Mouse (Mus musculus) liver, adult 2 months (tissue): Measurements from ENCODE around the gene Ccdc85b. TPM values are rescaled to one million over a fixed set of nuclear protein-coding genes. Genes with fewer than 3 reads are reported as not detected.

Experiments
- DNase-seq: peaks from one replicate; pipeline ENCODE4 v3.0.0-alpha.2; 2011; ENCODE audit warnings: low read depth, low spot score; ENCODE audit errors: extremely low read depth
- H3K27ac ChIP-seq: fragments of 200-500 bp; replicated peaks from 2 replicates; pipeline ENCODE4 v1.5.1; 2012; ENCODE audit warnings: low read depth, mild to moderate bottlenecking, control low read depth, inconsistent platforms, low read length; ENCODE audit not compliant: insufficient read depth
- H3K27me3 ChIP-seq: fragments of 200-500 bp; 2 replicates; pipeline ENCODE4 v1.6.1; 2012; ENCODE audit warnings: mild to moderate bottlenecking, moderate library complexity, low read length, inconsistent platforms; ENCODE audit not compliant: control insufficient read depth, insufficient read depth
- H3K36me3 ChIP-seq: fragments of 200-500 bp; 2 replicates; pipeline ENCODE4 v1.6.1; 2012; ENCODE audit warnings: low read length, inconsistent platforms; ENCODE audit not compliant: control insufficient read depth, insufficient read depth
- H3K4me1 ChIP-seq: fragments of 200-500 bp; 2 replicates; pipeline ENCODE4 v1.6.1; 2011; ENCODE audit warnings: low read length; ENCODE audit not compliant: control insufficient read depth, insufficient read depth
- H3K4me3 ChIP-seq: fragments of 200-500 bp; 2 replicates; pipeline ENCODE4 v1.5.1; 2011; ENCODE audit warnings: low read depth, mild to moderate bottlenecking, control low read depth, low read length, moderate library complexity; ENCODE audit not compliant: insufficient read depth
- H3K79me2 ChIP-seq: fragments of 200-500 bp; 2 replicates; pipeline ENCODE4 v1.6.1; 2012; ENCODE audit warnings: inconsistent platforms, mild to moderate bottlenecking, low read length, moderate library complexity; ENCODE audit not compliant: control insufficient read depth, insufficient read depth
- H3K9ac ChIP-seq: fragments of 200-500 bp; 2 replicates; pipeline ENCODE4 v1.6.1; 2012; ENCODE audit warnings: low read depth, mild to moderate bottlenecking, control low read depth, inconsistent platforms, low read length
- CTCF ChIP-seq: fragments of 200-500 bp; IDR thresholded peaks from 2 replicates; pipeline ENCODE4 v1.5.1; 2011; ENCODE audit warnings: low read depth, low read length, control low read depth
- POLR2A ChIP-seq: fragments of 200-500 bp; IDR thresholded peaks from 2 replicates; pipeline ENCODE4 v1.6.1; 2011; ENCODE audit warnings: low read length, control low read depth; ENCODE audit not compliant: insufficient read depth; ENCODE audit errors: extremely low read depth
- WGBS: fragments of 180-500 bp; shearing (Covaris S2); methylation state at CpG from one replicate; pipeline ENCODE4 v1.1.7; 2018; 5-methylcytosine and 5-hydroxymethylcytosine counted together
- polyA plus RNA-seq: library from polyadenylated mRNA; depleted of rRNA; stranded (reverse); fragments of >200 nt; gene quantifications from 2 replicates; pipeline ENCODE4 v1.2.3, GENCODE M21; 2012
- total RNA-seq: library from RNA; depleted of rRNA; stranded (reverse); fragments of >200 nt; gene quantifications from 2 replicates; pipeline ENCODE4 v1.2.3, GENCODE M21; 2014

Gene Ccdc85b
- total and polyA plus RNA-seq, 2 experiments, result 2.6 to 3.3 TPM

- TF ChIP-seq CTCF (no peak), POLR2A (no peak)
- 90% methylated on average over 8 of the region's 8 CpGs for WGBS
- Histone ChIP-seq H3K27me3 (no peaks in the 10 kb centered on the region), H3K36me3 (no peaks in the 10 kb centered on the region), H3K4me1 (peaks cover 7% of the 10 kb centered on the region; the same call in 1 of the 2 replicates), H3K9ac (no peak overlapping the region), H3K27ac (no peak overlapping the region), H3K79me2 (no peaks in the 10 kb centered on the region), H3K4me3 (no peak overlapping the region)
- DNase-seq, result no peak
Measured at GRCm38 (mm10) chr19:5485371-5485770, 27.7 kb upstream of the Ccdc85b start.

DNA sequence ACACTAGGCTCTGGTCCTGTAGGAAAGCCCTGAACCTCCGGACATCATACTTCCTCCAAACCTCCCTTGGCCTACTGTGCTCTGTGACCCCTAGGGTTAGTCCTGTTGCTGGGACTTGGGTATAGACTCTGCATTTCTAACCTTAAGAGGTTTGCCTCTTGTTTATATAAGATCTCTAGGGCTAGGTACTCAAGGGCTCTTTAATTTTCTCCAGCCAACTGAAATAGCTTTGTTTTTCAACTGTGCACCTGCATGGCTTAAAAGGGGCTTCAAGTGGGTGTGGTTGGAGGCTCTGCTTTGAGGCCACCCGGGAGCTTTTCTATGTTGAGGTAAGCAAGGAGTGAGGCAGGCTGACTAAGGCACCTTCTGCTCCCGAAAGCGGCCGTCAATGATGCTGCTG is 26.8 kb upstream of the Ccdc85b start:
- WGBS, result 91% methylated on average over 5 of the region's 5 CpGs
- Histone ChIP-seq H3K36me3 (no peaks in the 10 kb centered on the region), H3K4me3 (no peak overlapping the region), H3K27ac (no peak overlapping the region), H3K79me2 (no peaks in the 10 kb centered on the region), H3K27me3 (no peaks in the 10 kb centered on the region), H3K9ac (no peak overlapping the region), H3K4me1 (peaks cover 7% of the 10 kb centered on the region; the same call in 1 of the 2 replicates)
- TF ChIP-seq CTCF (no peak), POLR2A (no peak)
- no peak for DNase-seq

DNA sequence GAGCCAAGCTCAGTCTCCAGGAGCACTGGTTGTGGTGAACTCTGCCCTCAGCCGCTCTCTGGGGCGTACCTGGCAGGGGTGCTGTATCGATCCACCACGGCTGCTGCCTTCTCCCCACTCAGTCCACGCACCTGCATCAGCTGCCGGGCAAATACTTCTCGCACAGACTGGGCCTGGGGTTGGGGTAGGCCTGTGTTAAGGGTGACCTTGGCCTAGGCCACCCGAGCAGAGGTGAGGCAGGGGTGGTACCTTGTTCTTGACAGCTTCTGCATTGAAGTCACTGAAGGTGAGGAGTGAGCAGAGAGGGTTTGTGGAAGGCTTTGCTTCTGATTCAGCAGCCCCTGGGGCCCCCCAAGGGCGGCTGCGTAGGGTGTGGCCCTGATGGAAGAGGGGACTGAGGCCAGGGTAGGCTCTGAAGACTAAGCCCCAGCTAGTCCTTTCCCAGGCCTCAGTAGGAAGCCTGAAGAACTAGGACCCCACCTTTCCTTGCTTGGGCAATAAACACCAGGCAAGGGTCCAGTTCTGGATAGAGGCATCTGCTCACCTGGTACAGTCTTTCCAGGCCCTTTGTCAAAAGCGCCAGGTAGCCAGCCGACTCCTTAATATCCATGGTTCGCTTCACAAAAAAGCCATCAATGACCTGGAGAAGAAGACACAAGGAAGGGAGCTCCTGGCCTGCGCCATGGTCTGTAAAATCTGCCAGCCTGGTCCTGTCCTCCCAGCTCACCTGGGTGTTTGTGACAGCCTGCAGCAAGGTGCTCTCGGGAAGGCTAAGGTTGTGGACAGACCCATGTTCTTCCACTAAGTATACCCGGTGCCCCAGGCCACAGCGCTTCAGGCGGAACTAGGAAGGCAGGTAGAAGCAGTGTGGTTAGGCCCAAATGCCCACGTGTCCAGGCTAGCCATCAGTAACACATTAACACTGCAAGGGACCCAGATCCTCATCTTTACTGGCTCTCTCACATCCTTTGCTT is 26.0 kb upstream of the Ccdc85b start:
- peaks cover 5% of the 10 kb centered on the region; the same call in 1 of the 2 replicates for H3K4me1 ChIP-seq
- H3K4me3 ChIP-seq, result no peak overlapping the region
- H3K79me2 ChIP-seq, result no peaks in the 10 kb centered on the region
- H3K9ac ChIP-seq, result no peak overlapping the region
- no peaks in the 10 kb centered on the region for H3K27me3 ChIP-seq
- 89% methylated on average over 19 of the region's 19 CpGs for WGBS
- no peak for DNase-seq
- no peak overlapping the region for H3K27ac ChIP-seq
- no peaks in the 10 kb centered on the region for H3K36me3 ChIP-seq
- TF ChIP-seq POLR2A, result no peak
- no peak for TF ChIP-seq CTCF

DNA sequence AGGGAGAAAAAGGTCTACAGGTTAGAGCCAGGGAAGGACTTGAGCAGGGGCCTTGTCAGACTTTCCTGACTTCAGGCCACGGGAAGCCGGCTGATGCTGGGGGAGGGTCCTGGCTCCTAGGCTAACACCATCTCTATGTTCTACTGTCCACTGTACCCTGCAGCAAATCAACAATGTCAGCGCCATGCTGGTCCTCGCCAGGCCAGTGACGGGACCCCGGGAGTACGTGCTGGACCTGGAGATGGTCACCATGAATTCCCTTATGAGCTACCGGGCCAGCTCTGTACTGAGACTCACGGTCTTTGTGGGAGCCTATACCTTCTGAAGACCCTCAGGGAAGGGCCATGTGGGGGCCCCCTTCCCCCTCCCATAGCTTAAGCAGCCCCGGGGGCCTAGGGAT is 23.7 kb upstream of the Ccdc85b start:
- 93% methylated on average over 10 of the region's 10 CpGs for WGBS

GRCm38 (mm10) chr19:5480016-5480415 is 22.3 kb upstream of the Ccdc85b start:
- Histone ChIP-seq H3K4me1 (no peaks in the 10 kb centered on the region), H3K4me3 (no peak overlapping the region), H3K9ac (no peak overlapping the region), H3K27ac (no peak overlapping the region), H3K36me3 (no peaks in the 10 kb centered on the region), H3K79me2 (no peaks in the 10 kb centered on the region), H3K27me3 (no peaks in the 10 kb centered on the region; the same call in 1 of the 2 replicates)
- DNase-seq, result no peak
- WGBS, result 57% methylated on average over 10 of the region's 10 CpGs
- TF ChIP-seq CTCF (no peak), POLR2A (no peak)

More for the DNA sequence above, 23.7 kb upstream of the Ccdc85b start:
- no peak overlapping the region for H3K4me3 ChIP-seq
- no peak for TF ChIP-seq CTCF
- TF ChIP-seq POLR2A, result no peak
- H3K27me3 ChIP-seq, result no peaks in the 10 kb centered on the region
- DNase-seq, result no peak
- no peaks in the 10 kb centered on the region for H3K36me3 ChIP-seq
- no peaks in the 10 kb centered on the region for H3K4me1 ChIP-seq
- no peaks in the 10 kb centered on the region for H3K79me2 ChIP-seq
- H3K27ac ChIP-seq, result no peak overlapping the region
- no peak overlapping the region for H3K9ac ChIP-seq
